Mouse (Mus musculus) adrenal gland (tissue): ENCODE results near the gene Gab1.

Source experiments
- intact Hi-C: fragments of 180-260 bp; cut with DNase I; formaldehyde crosslinking; loops from one replicate; pipeline ENCODE4 v1.15.1; 2025

Gene Gab1

GRCm38 (mm10) chr8:80873723-80874427 lies 6.4 kb downstream of the Gab1 start:
- intact Hi-C loops: no loop called here

- intact Hi-C loops: no loop called here
These were observed 7.6 kb downstream of the Gab1 start for GRCm38 (mm10) chr8:80872688-80873087.

- intact Hi-C loops: no loop called here
These were observed 8.9 kb downstream of the Gab1 start for GRCm38 (mm10) chr8:80871400-80871799.

- intact Hi-C loops: no loop called here
These were observed 9.6 kb downstream of the Gab1 start for GRCm38 (mm10) chr8:80870535-80871204.

GRCm38 (mm10) chr8:80869881-80870328 lies 10.4 kb downstream of the Gab1 start:
- intact Hi-C loops: no loop called here

GRCm38 (mm10) chr8:80868801-80869323 lies 11.5 kb downstream of the Gab1 start:
- intact Hi-C loops: no loop called here

- intact Hi-C loops: no loop called here
These were observed 12.2 kb downstream of the Gab1 start for GRCm38 (mm10) chr8:80868006-80868702.

GRCm38 (mm10) chr8:80867598-80867997 lies 12.7 kb downstream of the Gab1 start:
- intact Hi-C loops: no loop called here

- intact Hi-C loops: no loop called here
These were observed 15.0 kb downstream of the Gab1 start for GRCm38 (mm10) chr8:80865181-80865784.

GRCm38 (mm10) chr8:80863393-80863792 lies 16.9 kb downstream of the Gab1 start:
- intact Hi-C loops: no loop called here

GRCm38 (mm10) chr8:80859180-80859775 lies 21.0 kb downstream of the Gab1 start:
- intact Hi-C loops: no loop called here

GRCm38 (mm10) chr8:80857851-80858367 lies 22.4 kb downstream of the Gab1 start:
- intact Hi-C loops: no loop called here

GRCm38 (mm10) chr8:80857128-80857527 lies 23.2 kb downstream of the Gab1 start:
- intact Hi-C loops: no loop called here

GRCm38 (mm10) chr8:80856606-80857005 lies 23.7 kb downstream of the Gab1 start:
- intact Hi-C loops: no loop called here

- intact Hi-C loops: no loop called here
These were observed 26.7 kb downstream of the Gab1 start for GRCm38 (mm10) chr8:80853622-80854021.

GRCm38 (mm10) chr8:80853208-80853607 lies 27.1 kb downstream of the Gab1 start:
- intact Hi-C loops: no loop called here

- intact Hi-C loops: no loop called here
These were observed 27.7 kb downstream of the Gab1 start for GRCm38 (mm10) chr8:80852412-80853165.

- intact Hi-C loops: no loop called here
These were observed 28.7 kb downstream of the Gab1 start for GRCm38 (mm10) chr8:80851648-80852047.

GRCm38 (mm10) chr8:80850013-80850412 lies 30.3 kb downstream of the Gab1 start:
- intact Hi-C loops: no loop called here

GRCm38 (mm10) chr8:80848631-80849030 lies 31.7 kb downstream of the Gab1 start:
- intact Hi-C loops: no loop called here
